Mouse (Mus musculus): Measurements from ENCODE around the gene Hagh.

- TF ChIP-seq POLR2A (IDR thresholded peaks at IDR 0.05; ENCODE audit: control insufficient read depth, extremely low read depth, insufficient read depth, low read length, poor library complexity) (no peak), CTCF (IDR thresholded peaks at IDR 0.05; ENCODE audit: borderline replicate concordance, control insufficient read depth, extremely low read depth, insufficient read depth, low read length, poor library complexity) (peak; percentile 56; the same call in 1 of the 2 replicates)
These were observed 1.2 kb downstream of the Hagh start for GRCm38 (mm10) chr17:24841133-24841532.
